Mouse (Mus musculus) erythroblast, embryonic 14.5 days (primary cell): Measurements from ENCODE around the gene Rnf111.

Source experiments
- GATA1 ChIP-seq: IDR thresholded peaks from 2 replicates; pipeline ENCODE4 v1.6.1; 2012; ENCODE audit warnings: low read length, inconsistent platforms, mixed read lengths
- TAL1 ChIP-seq: IDR thresholded peaks from 3 replicates; pipeline ENCODE4 v1.6.1; 2012; ENCODE audit warnings: low read length, inconsistent platforms, mixed read lengths

DNA sequence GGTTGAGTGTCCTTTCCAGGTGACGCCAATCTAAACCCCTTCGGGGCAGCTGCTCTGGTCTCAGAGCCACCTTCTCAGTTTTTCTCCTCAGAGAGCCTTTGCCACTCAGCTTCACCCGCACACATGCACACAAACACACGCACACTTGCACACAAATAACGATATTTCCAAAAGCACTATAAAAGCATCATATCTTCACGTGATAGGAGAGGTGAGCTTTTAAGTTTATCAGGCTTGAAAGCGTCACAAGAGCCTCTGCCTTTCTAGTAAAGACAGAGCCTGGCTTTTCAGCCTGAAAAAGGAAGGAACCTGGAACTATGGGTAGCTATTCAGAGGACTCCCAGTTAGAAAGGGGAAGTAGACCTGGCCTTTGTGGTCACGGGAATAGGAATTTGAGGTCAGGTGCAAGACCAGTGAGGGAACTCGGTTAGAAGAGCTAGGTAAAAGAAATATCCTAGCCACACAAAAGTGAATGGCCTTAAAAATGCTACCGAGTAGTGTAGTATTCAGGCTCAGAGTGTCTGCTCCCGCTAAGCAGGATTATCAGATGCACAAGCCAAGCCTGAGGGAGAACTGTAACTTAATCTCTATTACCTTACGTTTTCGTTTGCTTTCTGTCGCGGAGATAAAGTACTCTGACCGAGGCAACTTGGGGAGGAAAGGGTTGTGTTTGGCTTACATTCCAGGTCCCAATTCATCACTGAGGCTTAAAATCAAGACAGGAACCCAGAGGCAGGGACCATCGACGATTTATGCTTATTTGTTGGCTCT is 118.4 kb downstream of the Rnf111 start:
- no peak for TF ChIP-seq TAL1
- TF ChIP-seq GATA1: peak; percentile 36; the same call in 1 of the 2 replicates
